Mouse (Mus musculus) liver, embryonic 13.5 days (tissue): ENCODE measurements around the gene C1qtnf1. TPM values are rescaled to one million over a fixed set of nuclear protein-coding genes. Genes with fewer than 3 reads are reported as not detected.

Source experiments
- ATAC-seq: fragments of 200-750 bp; cut with Nextera tagmentation; 2 replicates; pipeline ENCODE4 v1.8.0; 2017; ENCODE audit warnings: low read depth, mild to moderate bottlenecking, moderate number of reproducible peaks, moderate library complexity
- DNase-seq: peaks from one replicate; pipeline ENCODE4 v3.0.0; 2022
- H3K27ac ChIP-seq: fragments of 300-500 bp; sonication (generic); 2 replicates; pipeline ENCODE4 v1.5.1; 2015; ENCODE audit warnings: moderate library complexity, mild to moderate bottlenecking, inconsistent platforms
- H3K27me3 ChIP-seq: fragments of 300-500 bp; sonication (generic); 2 replicates; pipeline ENCODE4 v1.6.1; 2015; ENCODE audit warnings: mild to moderate bottlenecking, inconsistent platforms
- H3K36me3 ChIP-seq: fragments of 300-500 bp; sonication (generic); 2 replicates; pipeline ENCODE4 v1.6.1; 2015; ENCODE audit warnings: mild to moderate bottlenecking, inconsistent platforms
- H3K4me1 ChIP-seq: fragments of 300-500 bp; sonication (generic); replicated peaks from 2 replicates; pipeline ENCODE4 v1.6.1; 2015; ENCODE audit warnings: inconsistent platforms
- H3K4me2 ChIP-seq: fragments of 300-500 bp; sonication (generic); 2 replicates; pipeline ENCODE4 v1.6.1; 2015; ENCODE audit warnings: inconsistent platforms, mild to moderate bottlenecking, moderate library complexity
- H3K4me3 ChIP-seq: fragments of 300-500 bp; sonication (generic); replicated peaks from 2 replicates; pipeline ENCODE4 v1.5.1; 2015; ENCODE audit warnings: mild to moderate bottlenecking, inconsistent platforms
- H3K9ac ChIP-seq: fragments of 300-500 bp; sonication (generic); 2 replicates; pipeline ENCODE4 v1.6.1; 2015; ENCODE audit warnings: mild to moderate bottlenecking, inconsistent platforms
- H3K9me3 ChIP-seq: fragments of 300-500 bp; sonication (generic); replicated peaks from 2 replicates; pipeline ENCODE4 v1.6.1; 2016; ENCODE audit warnings: inconsistent platforms
- WGBS: fragments of 180-500 bp; shearing (Covaris S2); methylation state at CpG from one replicate; pipeline ENCODE4 v1.1.7; 2015; ENCODE audit not compliant: insufficient replicate concordance; 5-methylcytosine and 5-hydroxymethylcytosine counted together
- polyA plus RNA-seq: library from polyadenylated mRNA; unstranded; fragments of >200 nt; fragmentation: Nextera tagmentation; extraction: Ambion mirVana; gene quantifications from 2 replicates; pipeline ENCODE4 v1.2.1, GENCODE M21; 2015

Gene C1qtnf1
- polyA plus RNA-seq, 1 experiment from 2014 or later, result 1.1 TPM

GRCm38 (mm10) chr11:118443201-118443970 lies 15.4 kb downstream of the C1qtnf1 start:
- no peak for DNase-seq
- no peak; the same call in 1 of the 2 replicates for ATAC-seq
- H3K9ac ChIP-seq, result no peak overlapping the region
- no peaks in the 10 kb centered on the region for H3K27me3 ChIP-seq
- no peaks in the 10 kb centered on the region for H3K4me1 ChIP-seq
- 29% methylated on average over 11 of the region's 11 CpGs for WGBS
- no peaks in the 10 kb centered on the region for H3K9me3 ChIP-seq
- H3K4me2 ChIP-seq, result no peak overlapping the region
- no peak overlapping the region for H3K27ac ChIP-seq
- no peak overlapping the region for H3K4me3 ChIP-seq
- no peaks in the 10 kb centered on the region for H3K36me3 ChIP-seq

GRCm38 (mm10) chr11:118445843-118446242 lies 17.8 kb downstream of the C1qtnf1 start:
- no peak overlapping the region for H3K4me3 ChIP-seq
- no peak overlapping the region for H3K9ac ChIP-seq
- no peaks in the 10 kb centered on the region for H3K4me1 ChIP-seq
- no peaks in the 10 kb centered on the region for H3K36me3 ChIP-seq
- DNase-seq, result peak; percentile 41
- H3K4me2 ChIP-seq, result no peak overlapping the region
- no peak overlapping the region for H3K27ac ChIP-seq
- 9% methylated on average over 3 of the region's 3 CpGs for WGBS
- ATAC-seq, result peak; percentile 68
- H3K27me3 ChIP-seq, result no peaks in the 10 kb centered on the region
- no peaks in the 10 kb centered on the region for H3K9me3 ChIP-seq

GRCm38 (mm10) chr11:118447346-118447745 lies 19.3 kb downstream of the C1qtnf1 start:
- H3K9me3 ChIP-seq, result no peaks in the 10 kb centered on the region
- H3K9ac ChIP-seq, result no peak overlapping the region
- no peak overlapping the region for H3K4me2 ChIP-seq
- no peak overlapping the region for H3K4me3 ChIP-seq
- DNase-seq (no peak), ATAC-seq (no peak)
- no peaks in the 10 kb centered on the region for H3K36me3 ChIP-seq
- H3K27me3 ChIP-seq, result no peaks in the 10 kb centered on the region
- no peak overlapping the region for H3K27ac ChIP-seq
- 55% methylated on average over 4 of the region's 4 CpGs for WGBS
- 0 out of 2 replicates have a peak, but pooled peaks cover 3% of the 10 kb centered on the region for H3K4me1 ChIP-seq

- no peaks in the 10 kb centered on the region for H3K9me3 ChIP-seq
- H3K4me3 ChIP-seq, result no peak overlapping the region
- 0 out of 2 replicates have a peak, but pooled peaks cover 3% of the 10 kb centered on the region for H3K4me1 ChIP-seq
- H3K27me3 ChIP-seq, result no peaks in the 10 kb centered on the region
- H3K9ac ChIP-seq, result no peak overlapping the region
- no peaks in the 10 kb centered on the region for H3K36me3 ChIP-seq
- no peak overlapping the region for H3K4me2 ChIP-seq
- ATAC-seq (no peak), DNase-seq (no peak)
- H3K27ac ChIP-seq, result no peak overlapping the region
- WGBS, result 71% methylated on average over 8 of the region's 8 CpGs
Measured at GRCm38 (mm10) chr11:118448385-118448784, 20.4 kb downstream of the C1qtnf1 start.

GRCm38 (mm10) chr11:118451211-118451610 lies 23.2 kb downstream of the C1qtnf1 start:
- H3K9me3 ChIP-seq, result no peaks in the 10 kb centered on the region
- DNase-seq (no peak), ATAC-seq (no peak)
- no peak overlapping the region for H3K4me2 ChIP-seq
- H3K4me1 ChIP-seq, result 0 out of 2 replicates have a peak, but pooled peaks cover 3% of the 10 kb centered on the region
- no peak overlapping the region for H3K9ac ChIP-seq
- H3K4me3 ChIP-seq, result no peak overlapping the region
- H3K27me3 ChIP-seq, result no peaks in the 10 kb centered on the region
- 68% methylated on average over 6 of the region's 6 CpGs for WGBS
- no peaks in the 10 kb centered on the region for H3K36me3 ChIP-seq
- H3K27ac ChIP-seq, result no peak overlapping the region

GRCm38 (mm10) chr11:118452955-118453354 lies 25.0 kb downstream of the C1qtnf1 start:
- DNase-seq (no peak), ATAC-seq (no peak)
- Histone ChIP-seq H3K36me3 (no peaks in the 10 kb centered on the region), H3K9me3 (no peaks in the 10 kb centered on the region), H3K4me3 (no peak overlapping the region), H3K4me2 (no peak overlapping the region), H3K27ac (no peak overlapping the region), H3K4me1 (peaks cover 3% of the 10 kb centered on the region; the same call in 1 of the 2 replicates), H3K9ac (no peak overlapping the region), H3K27me3 (no peaks in the 10 kb centered on the region)
- WGBS, result 69% methylated on average over 2 of the region's 2 CpGs

- no peak overlapping the region for H3K9ac ChIP-seq
- H3K4me2 ChIP-seq, result no peak overlapping the region
- ATAC-seq (no peak), DNase-seq (no peak)
- no peaks in the 10 kb centered on the region for H3K9me3 ChIP-seq
- no peaks in the 10 kb centered on the region for H3K27me3 ChIP-seq
- no peak overlapping the region for H3K27ac ChIP-seq
- 58% methylated on average over 11 of the region's 11 CpGs for WGBS
- H3K4me3 ChIP-seq, result no peak overlapping the region
- H3K4me1 ChIP-seq, result peaks cover 3% of the 10 kb centered on the region; the same call in 1 of the 2 replicates
- no peaks in the 10 kb centered on the region for H3K36me3 ChIP-seq
Measured at GRCm38 (mm10) chr11:118453886-118454671, 26.1 kb downstream of the C1qtnf1 start.

- H3K27ac ChIP-seq, result no peak overlapping the region
- H3K9me3 ChIP-seq, result no peaks in the 10 kb centered on the region
- H3K27me3 ChIP-seq, result no peaks in the 10 kb centered on the region
- 48% methylated on average over 6 of the region's 6 CpGs for WGBS
- no peak overlapping the region for H3K9ac ChIP-seq
- H3K4me2 ChIP-seq, result no peak overlapping the region
- no peaks in the 10 kb centered on the region for H3K36me3 ChIP-seq
- DNase-seq (no peak), ATAC-seq (no peak)
- no peak overlapping the region for H3K4me3 ChIP-seq
- peaks cover 7% of the 10 kb centered on the region for H3K4me1 ChIP-seq
Measured at GRCm38 (mm10) chr11:118455788-118456187, 27.8 kb downstream of the C1qtnf1 start.

- Histone ChIP-seq H3K36me3 (no peaks in the 10 kb centered on the region), H3K9me3 (no peaks in the 10 kb centered on the region), H3K4me1 (peaks cover 5% of the 10 kb centered on the region), H3K27me3 (no peaks in the 10 kb centered on the region), H3K4me3 (no peak overlapping the region), H3K9ac (no peak overlapping the region), H3K27ac (no peak overlapping the region), H3K4me2 (no peak overlapping the region)
- no peak for DNase-seq
- 62% methylated on average over 11 of the region's 11 CpGs for WGBS
- 0 out of 2 replicates have a peak, but pooled peaks have one; percentile 19 for ATAC-seq
Measured at GRCm38 (mm10) chr11:118456937-118457336, 28.9 kb downstream of the C1qtnf1 start.

GRCm38 (mm10) chr11:118459051-118459450 lies 31.0 kb downstream of the C1qtnf1 start:
- H3K4me2 ChIP-seq, result no peak overlapping the region
- no peaks in the 10 kb centered on the region for H3K27me3 ChIP-seq
- ATAC-seq (peak; percentile 62; the same call in 1 of the 2 replicates), DNase-seq (no peak)
- no peaks in the 10 kb centered on the region for H3K9me3 ChIP-seq
- peak overlapping the region; percentile 2; the same call in 1 of the 2 replicates for H3K27ac ChIP-seq
- H3K4me3 ChIP-seq, result no peak overlapping the region
- H3K36me3 ChIP-seq, result no peaks in the 10 kb centered on the region
- H3K9ac ChIP-seq, result no peak overlapping the region
- peaks cover 5% of the 10 kb centered on the region for H3K4me1 ChIP-seq
- 16% methylated on average over 8 of the region's 8 CpGs for WGBS

GRCm38 (mm10) chr11:118459536-118459935 lies 31.5 kb downstream of the C1qtnf1 start:
- Histone ChIP-seq H3K4me1 (peaks cover 5% of the 10 kb centered on the region), H3K27me3 (no peaks in the 10 kb centered on the region), H3K27ac (peak overlapping the region; percentile 2; the same call in 1 of the 2 replicates), H3K9ac (no peak overlapping the region), H3K9me3 (no peaks in the 10 kb centered on the region), H3K36me3 (no peaks in the 10 kb centered on the region), H3K4me3 (no peak overlapping the region), H3K4me2 (no peak overlapping the region)
- DNase-seq (no peak), ATAC-seq (no peak; the same call in 1 of the 2 replicates)
- WGBS, result 37% methylated on average over 3 of the region's 4 CpGs
